Mouse (Mus musculus): ENCODE results near the gene Ppp1r18. TPM values are rescaled to one million over a fixed set of nuclear protein-coding genes. Genes with fewer than 3 reads are reported as not detected.

The Ppp1r18 gene
- total RNA-seq (2012; rRNA removed), result 23.2 and 29.9 TPM in 2 replicates

DNA sequence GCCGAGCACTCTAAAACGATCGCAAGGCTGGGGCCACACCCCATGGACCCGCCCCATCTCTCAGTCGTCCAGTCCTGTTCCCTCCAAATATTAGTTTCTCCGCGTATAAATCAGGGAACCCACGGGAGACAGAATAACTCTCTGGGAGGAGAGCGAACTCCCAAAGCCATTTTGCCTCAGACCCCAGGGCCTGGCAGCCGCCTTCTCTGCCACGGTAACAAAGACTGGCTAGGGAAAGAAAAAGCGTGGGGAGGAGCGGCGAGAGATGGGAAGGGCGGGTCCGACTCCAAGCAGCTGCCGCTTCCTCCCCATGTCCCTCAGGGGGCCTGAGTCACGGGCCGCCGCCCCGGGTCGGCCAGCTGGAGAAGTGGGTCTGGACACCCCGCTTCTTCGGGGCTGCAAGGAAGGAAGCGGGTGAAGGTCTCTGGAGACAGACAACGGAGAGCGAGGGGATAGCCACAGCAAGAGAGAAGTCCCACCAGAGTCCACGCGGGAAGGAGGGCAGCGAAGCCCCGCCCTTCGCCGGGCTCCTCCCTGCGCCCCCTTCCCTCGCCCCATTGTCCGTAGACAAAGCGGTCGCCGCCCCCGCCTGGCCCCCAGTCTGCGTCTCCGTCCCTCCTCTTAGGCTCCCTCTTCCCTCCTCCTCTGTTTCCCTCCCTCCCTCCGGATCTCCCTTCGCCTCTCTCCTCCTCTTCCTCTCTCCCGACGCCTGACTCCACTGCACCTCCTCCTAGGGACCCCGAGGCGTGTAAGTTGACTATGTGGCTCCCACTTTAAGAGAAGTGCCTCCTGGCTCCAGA, at the start of gene Ppp1r18:
Gene Ppp1r18, plus strand, starts transcription at position 113 of the 800 bp plus-strand sequence.
- Histone ChIP-seq H3K4me3 (ENCODE audit: insufficient read depth in 1 of 2, low read depth in 1 of 2, low read length in 2 of 2, poor library complexity in 1 of 2, severe bottlenecking in 1 of 2) (peak within 1 kb of the TSS; percentile 78 to 91), H3K27ac (ENCODE audit: insufficient read depth, low read depth, low read length, poor library complexity, severe bottlenecking) (peak within 1 kb of the TSS; percentile 78), H3K36me3 (ENCODE audit: control insufficient read depth, insufficient read depth, low read length, poor library complexity, severe bottlenecking) (peaks cover 4% of the 10 kb centered on the region; the same call in 1 of the 2 replicates), H3K9me3 (ENCODE audit: control insufficient read depth, insufficient read depth, low read depth, low read length) (no peaks in the 10 kb centered on the region), H3K9ac (ENCODE audit: insufficient read depth, low read depth, low read length, poor library complexity, severe bottlenecking) (peak within 1 kb of the TSS; percentile 81), H3K4me1 (ENCODE audit: control insufficient read depth in 2 of 2, insufficient read depth in 2 of 2, low read length in 2 of 2, poor library complexity in 1 of 2) (peaks cover 4 to 15% of the 10 kb centered on the region in 2 experiments; a peak in 2 of 4 replicates)
- DNase-seq (ENCODE audit: low read depth, low spot score), result no peak
- no peak for TF ChIP-seq ZC3H11A (IDR thresholded peaks at IDR 0.05; ENCODE audit: borderline replicate concordance, low read depth, low read length)
- TF ChIP-seq MAFK (IDR thresholded peaks at IDR 0.05; ENCODE audit: insufficient read depth, low read depth, low read length), result no peak
- no peak for TF ChIP-seq ZNF384 (IDR thresholded peaks at IDR 0.05; ENCODE audit: low read depth, low read length)
- TF ChIP-seq HCFC1 (IDR thresholded peaks at IDR 0.05; ENCODE audit: borderline replicate concordance, insufficient read depth, low read length), result no peak
- TF ChIP-seq CHD2 (IDR thresholded peaks at IDR 0.05; ENCODE audit: low read depth, low read length), result no peak
- in situ Hi-C loops (cut with MboI; ENCODE audit: low sequenced_read_pairs in 2 of 2, unreplicated experiment in 2 of 2), result no loop called here

DNA sequence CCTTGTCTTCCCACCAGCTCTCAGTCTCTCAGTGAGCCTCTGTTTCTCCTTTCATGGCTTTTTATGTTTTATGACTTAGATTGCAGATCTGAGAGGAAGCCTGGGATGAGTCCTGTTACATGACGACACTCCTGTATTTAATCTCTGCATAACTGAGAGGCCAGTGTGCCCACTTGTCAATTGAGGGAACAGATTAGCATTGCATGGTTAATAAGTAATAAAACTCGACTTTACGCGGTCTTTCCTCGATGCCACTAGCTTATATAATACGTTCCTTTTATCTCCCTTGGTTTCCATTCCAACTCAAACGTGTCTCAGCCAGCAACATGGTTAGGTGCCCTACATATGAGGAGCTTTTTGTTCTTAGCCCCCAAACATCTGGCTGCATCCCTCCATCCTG, 49.6 kb upstream of the Ppp1r18 start:
- no peaks in the 10 kb centered on the region for H3K36me3 ChIP-seq (ENCODE audit: control insufficient read depth, insufficient read depth, low read length, poor library complexity, severe bottlenecking)
- in situ Hi-C loops (cut with MboI; ENCODE audit: low sequenced_read_pairs in 2 of 2, unreplicated experiment in 2 of 2), result no loop called here
- DNase-seq (ENCODE audit: low read depth, low spot score), result no peak
- no peak overlapping the region for H3K27ac ChIP-seq (ENCODE audit: insufficient read depth, low read depth, low read length, poor library complexity, severe bottlenecking)
- H3K4me3 ChIP-seq (ENCODE audit: insufficient read depth in 1 of 2, low read depth in 1 of 2, low read length in 2 of 2, poor library complexity in 1 of 2, severe bottlenecking in 1 of 2), result no peak overlapping the region
- H3K9ac ChIP-seq (ENCODE audit: insufficient read depth, low read depth, low read length, poor library complexity, severe bottlenecking), result no peak overlapping the region
- TF ChIP-seq MAFK (IDR thresholded peaks at IDR 0.05; ENCODE audit: insufficient read depth, low read depth, low read length) (no peak), HCFC1 (IDR thresholded peaks at IDR 0.05; ENCODE audit: borderline replicate concordance, insufficient read depth, low read length) (no peak), ZNF384 (IDR thresholded peaks at IDR 0.05; ENCODE audit: low read depth, low read length) (no peak)
- H3K9me3 ChIP-seq (ENCODE audit: control insufficient read depth, insufficient read depth, low read depth, low read length), result no peaks in the 10 kb centered on the region
- H3K4me1 ChIP-seq (ENCODE audit: control insufficient read depth in 2 of 2, insufficient read depth in 2 of 2, low read length in 2 of 2, poor library complexity in 1 of 2), result peaks cover 4 to 12% of the 10 kb centered on the region in 2 experiments; a peak in 3 of 4 replicates

DNA sequence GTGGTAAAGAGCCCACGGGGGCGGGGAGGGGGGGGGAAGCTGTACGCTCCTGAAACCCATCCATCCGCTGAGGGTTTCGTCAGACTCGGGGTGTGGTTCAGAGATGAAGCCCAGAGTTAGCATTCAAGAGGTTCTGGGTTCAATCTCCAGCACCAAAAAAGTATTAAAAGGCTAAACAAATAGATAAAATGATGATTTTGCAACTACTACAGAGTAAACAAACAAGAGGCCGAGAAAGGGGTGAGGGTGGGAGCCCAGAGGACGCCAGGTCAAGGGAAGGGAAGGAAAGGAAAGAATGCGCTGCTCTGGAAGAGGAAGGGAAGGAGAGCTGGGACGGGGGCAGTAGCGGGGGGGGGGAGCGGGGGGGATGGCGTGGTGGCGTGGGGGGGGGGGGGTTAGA, 48.7 kb upstream of the Ppp1r18 start:
- Histone ChIP-seq H3K9me3 (ENCODE audit: control insufficient read depth, insufficient read depth, low read depth, low read length) (no peaks in the 10 kb centered on the region), H3K4me3 (ENCODE audit: insufficient read depth in 1 of 2, low read depth in 1 of 2, low read length in 2 of 2, poor library complexity in 1 of 2, severe bottlenecking in 1 of 2) (no peak overlapping the region), H3K27ac (ENCODE audit: insufficient read depth, low read depth, low read length, poor library complexity, severe bottlenecking) (no peak overlapping the region), H3K9ac (ENCODE audit: insufficient read depth, low read depth, low read length, poor library complexity, severe bottlenecking) (no peak overlapping the region), H3K36me3 (ENCODE audit: control insufficient read depth, insufficient read depth, low read length, poor library complexity, severe bottlenecking) (no peaks in the 10 kb centered on the region), H3K4me1 (ENCODE audit: control insufficient read depth in 2 of 2, insufficient read depth in 2 of 2, low read length in 2 of 2, poor library complexity in 1 of 2) (peaks cover 4 to 12% of the 10 kb centered on the region in 2 experiments; a peak in 3 of 4 replicates)
- TF ChIP-seq MAFK (IDR thresholded peaks at IDR 0.05; ENCODE audit: insufficient read depth, low read depth, low read length) (no peak), ZNF384 (IDR thresholded peaks at IDR 0.05; ENCODE audit: low read depth, low read length) (no peak), HCFC1 (IDR thresholded peaks at IDR 0.05; ENCODE audit: borderline replicate concordance, insufficient read depth, low read length) (no peak), CHD2 (IDR thresholded peaks at IDR 0.05; ENCODE audit: low read depth, low read length) (no peak), ZC3H11A (IDR thresholded peaks at IDR 0.05; ENCODE audit: borderline replicate concordance, low read depth, low read length) (no peak)
- no peak for DNase-seq (ENCODE audit: low read depth, low spot score)
- in situ Hi-C loops (cut with MboI; ENCODE audit: low sequenced_read_pairs in 2 of 2, unreplicated experiment in 2 of 2), result no loop called here

DNA sequence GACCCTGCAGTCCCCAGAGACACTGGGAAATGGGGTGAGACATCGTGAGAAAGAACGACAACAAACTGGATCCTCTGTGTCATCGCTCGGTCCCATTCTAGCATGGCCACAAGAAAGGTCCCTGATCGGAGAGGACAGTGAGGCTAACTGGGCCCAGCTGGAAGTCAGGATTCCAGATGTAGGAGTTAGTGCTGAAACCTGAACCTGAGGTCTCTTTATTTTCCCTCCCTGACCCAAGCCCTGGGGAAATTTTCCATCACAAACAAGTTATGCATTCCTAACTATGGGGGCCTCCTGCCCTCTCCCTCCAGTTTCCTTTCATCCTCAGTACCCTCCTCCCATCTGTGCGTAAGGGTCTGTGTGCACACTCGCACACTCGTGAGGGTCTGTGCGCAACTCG, 48.2 kb upstream of the Ppp1r18 start:
- H3K4me1 ChIP-seq (ENCODE audit: control insufficient read depth in 2 of 2, insufficient read depth in 2 of 2, low read length in 2 of 2, poor library complexity in 1 of 2), result peaks cover 4 to 12% of the 10 kb centered on the region in 2 experiments; a peak in 3 of 4 replicates
- in situ Hi-C loops (cut with MboI; ENCODE audit: low sequenced_read_pairs in 2 of 2, unreplicated experiment in 2 of 2), result no loop called here
- DNase-seq (ENCODE audit: low read depth, low spot score), result no peak
- H3K4me3 ChIP-seq (ENCODE audit: insufficient read depth in 1 of 2, low read depth in 1 of 2, low read length in 2 of 2, poor library complexity in 1 of 2, severe bottlenecking in 1 of 2), result no peak overlapping the region
- no peak for TF ChIP-seq MAFK (IDR thresholded peaks at IDR 0.05; ENCODE audit: insufficient read depth, low read depth, low read length)
- no peak for TF ChIP-seq ZC3H11A (IDR thresholded peaks at IDR 0.05; ENCODE audit: borderline replicate concordance, low read depth, low read length)
- no peaks in the 10 kb centered on the region for H3K36me3 ChIP-seq (ENCODE audit: control insufficient read depth, insufficient read depth, low read length, poor library complexity, severe bottlenecking)
- no peak overlapping the region for H3K9ac ChIP-seq (ENCODE audit: insufficient read depth, low read depth, low read length, poor library complexity, severe bottlenecking)
- H3K9me3 ChIP-seq (ENCODE audit: control insufficient read depth, insufficient read depth, low read depth, low read length), result no peaks in the 10 kb centered on the region
- H3K27ac ChIP-seq (ENCODE audit: insufficient read depth, low read depth, low read length, poor library complexity, severe bottlenecking), result no peak overlapping the region

Measured in ES-E14 (cell line).